ENCODE assay signal across 10 mouse cellular contexts in the genomic region with DNA sequence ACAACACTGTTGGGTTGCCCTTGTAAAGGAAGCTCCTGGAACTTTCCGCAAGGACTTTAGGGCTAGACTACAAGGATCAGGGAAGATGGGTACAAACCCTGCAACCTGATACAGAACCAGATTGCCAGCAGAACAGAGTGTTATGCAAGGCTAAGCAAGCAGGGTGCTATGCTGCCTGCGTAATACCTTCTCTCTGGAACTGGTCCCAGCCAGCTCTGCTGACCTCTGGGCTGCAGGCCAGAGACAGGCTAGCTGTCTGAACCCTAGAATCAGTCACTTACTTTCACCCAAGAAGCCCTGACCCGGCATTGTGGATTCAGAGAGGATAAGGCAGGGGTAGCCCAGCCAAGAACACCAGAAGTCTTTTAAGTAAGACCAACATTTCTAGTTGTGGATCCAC. TPM values are rescaled to one million over a fixed set of nuclear protein-coding genes. Genes with fewer than 3 reads are reported as not detected.
A peak's percentile ranks its signal among the peaks of the same experiment; 100 is the strongest.
DNase-seq lines count a peak whose midpoint lies in the region; ATAC-seq and TF ChIP-seq lines count a peak whose summit lies in the region.
"Had no signal": no experiment of that assay in that cellular context is flagged by ENCODE, and none has a peak within 500 bp of the region (broad histone marks: within the 10 kb centered on the region; RNA-seq: fewer than 3 reads in every experiment).

No protein-coding gene starts in this region.

- H3K4me3 ChIP-seq in left cerebral cortex, adult 2 months, result no peak overlapping the region
- no peak overlapping the region for H3K4me3 ChIP-seq in kidney, embryonic 16.5 days (ENCODE audit: low read length)
- H3K4me3 ChIP-seq: hindbrain, embryonic 15.5 days had no signal

- H3K36me3 ChIP-seq in kidney, embryonic 16.5 days (ENCODE audit: insufficient read depth, low read length), result peaks cover 51% of the 10 kb centered on the region

- H3K4me2 ChIP-seq in kidney, embryonic 16.5 days (replicated peaks; ENCODE audit: low read depth, low read length), result no peak overlapping the region
- H3K4me2 ChIP-seq: hindbrain, embryonic 15.5 days had no signal

- no peak for TF ChIP-seq CTCF in left cerebral cortex, adult 2 months (IDR thresholded peaks at IDR 0.05)

- no peaks in the 10 kb centered on the region for H3K27me3 ChIP-seq in kidney, embryonic 16.5 days (ENCODE audit: insufficient read depth, low read length)
- H3K27me3 ChIP-seq: hindbrain, embryonic 15.5 days had no signal

- H3K9ac ChIP-seq in kidney, embryonic 16.5 days (replicated peaks; ENCODE audit: low read length), result no peak overlapping the region
- H3K9ac ChIP-seq: hindbrain, embryonic 15.5 days had no signal

- 82% methylated on average over 3 of the region's 3 CpGs for WGBS in kidney, embryonic 16.5 days

- intact Hi-C loops in left cerebral cortex, adult 2 months (cut with DNase I), result no loop called here
- intact Hi-C loops in left cerebral cortex, postnatal 10 days (cut with DNase I), result no loop called here

- H3K4me1 ChIP-seq in kidney, embryonic 16.5 days (ENCODE audit: insufficient read depth, low read length), result peaks cover 31% of the 10 kb centered on the region

- no peak for DNase-seq in left cerebral cortex, adult 2 months (ENCODE audit: extremely low spot score in 1 of 2, low spot score in 2 of 2)
- DNase-seq in left cerebral cortex, postnatal 10 days (ENCODE audit: extremely low spot score in 1 of 2, low spot score in 2 of 2), result no peak
- DNase-seq in fibroblast of lung, adult 2 months (ENCODE audit: low read depth), result peak; percentile 82
- DNase-seq in ovary, postnatal 36 days (ENCODE audit: low spot score), result peak; percentile 56
- no peak for DNase-seq in spleen, adult 18-20 months
- DNase-seq in embryo, embryonic 10 days (ENCODE audit: low spot score), result no peak
- DNase-seq in embryo, embryonic 9.5 days (ENCODE audit: extremely low spot score), result no peak

- H3K27ac ChIP-seq in left cerebral cortex, adult 2 months, result peak overlapping the region; percentile 54; the same call in 1 of the 2 replicates
- H3K27ac ChIP-seq in kidney, embryonic 16.5 days (ENCODE audit: low read length), result peak overlapping the region; percentile 69
- H3K27ac ChIP-seq: hindbrain, embryonic 15.5 days; stomach, postnatal 0 days had no signal

- no peaks in the 10 kb centered on the region for H3K9me3 ChIP-seq in kidney, embryonic 16.5 days (ENCODE audit: low read length)
- H3K9me3 ChIP-seq: hindbrain, embryonic 15.5 days had no signal

- no peak for ATAC-seq in kidney, embryonic 16.5 days (ENCODE audit: low FRiP score, low TSS enrichment)

RNA-seq across cellular contexts. Expression of a gene that starts 23.7 kb away (rescaled TPM):
- 10 to 100 TPM; 47.2 to 47.8 TPM for total RNA-seq in left cerebral cortex, adult 2 months (2021)
- total RNA-seq in left cerebral cortex, postnatal 10 days (2021), result 10 to 100 TPM; 46.5 to 46.9 TPM
- 38.3 and 39.5 TPM in 2 replicates for polyA plus RNA-seq in kidney, embryonic 16.5 days (2015; fragmentation: Nextera tagmentation; extraction: Ambion mirVana)

RNA-seq across cellular contexts. Expression of a gene that starts 30.9 kb away (rescaled TPM):
- total RNA-seq in left cerebral cortex, adult 2 months (2021), result 1 to 10 TPM; 3.3 to 3.7 TPM
- 1 to 10 TPM; 3.3 to 3.7 TPM for total RNA-seq in left cerebral cortex, postnatal 10 days (2021)
- 7.3 and 8.2 TPM in 2 replicates for polyA plus RNA-seq in kidney, embryonic 16.5 days (2015; fragmentation: Nextera tagmentation; extraction: Ambion mirVana)

RNA-seq across cellular contexts. Expression of a gene that starts 31.3 kb away (rescaled TPM):
- total RNA-seq in left cerebral cortex, adult 2 months (2021), result 10 to 100 TPM in 1 of 2 experiments, under 1 TPM in 1; 0.44 to 19.4 TPM
- 1 to 10 TPM; 1.7 to 3.4 TPM for total RNA-seq in left cerebral cortex, postnatal 10 days (2021)
- polyA plus RNA-seq in kidney, embryonic 16.5 days (2015; fragmentation: Nextera tagmentation; extraction: Ambion mirVana), result 9.0 and 12.7 TPM in 2 replicates

RNA-seq across cellular contexts. Expression of a gene that starts 31.9 kb away (rescaled TPM):
- total RNA-seq in left cerebral cortex, adult 2 months (2021), result 10 to 100 TPM; 65.2 to 79.1 TPM
- total RNA-seq in left cerebral cortex, postnatal 10 days (2021), result 10 to 100 TPM; 48.9 to 51.3 TPM
- polyA plus RNA-seq in kidney, embryonic 16.5 days (2015; fragmentation: Nextera tagmentation; extraction: Ambion mirVana), result 21.2 and 21.9 TPM in 2 replicates

RNA-seq across cellular contexts. Expression of a gene that starts 37.6 kb away (rescaled TPM):
- 100 to 1,000 TPM; 341 to 349 TPM for total RNA-seq in left cerebral cortex, adult 2 months (2021)
- 100 to 1,000 TPM; 168 to 176 TPM for total RNA-seq in left cerebral cortex, postnatal 10 days (2021)
- polyA plus RNA-seq in kidney, embryonic 16.5 days (2015; fragmentation: Nextera tagmentation; extraction: Ambion mirVana), result 50.1 and 51.6 TPM in 2 replicates

Comparison
In these comparisons a context has a peak if more than half of its experiments do, and no peak if none do; other contexts are left out.
1. DNase-seq: peak in fibroblast of lung, adult 2 months (single experiment) and ovary, postnatal 36 days (single experiment); none in left cerebral cortex, adult 2 months (0 of 2), left cerebral cortex, postnatal 10 days (0 of 2), spleen, adult 18-20 months (0 of 2), embryo, embryonic 10 days (single experiment) and embryo, embryonic 9.5 days (single experiment).